Mouse (Mus musculus) forebrain, embryonic 10.5 days (tissue): ENCODE results near the gene Olfr692. TPM values are rescaled to one million over a fixed set of nuclear protein-coding genes. Genes with fewer than 3 reads are reported as not detected.

Source experiments
- DNase-seq: peaks from one replicate; pipeline ENCODE4 v3.0.0-alpha.2; 2017; ENCODE audit warnings: low spot score; ENCODE audit errors: extremely low spot score
- H3K27ac ChIP-seq: fragments of 300-500 bp; sonication (generic); 2 replicates; pipeline ENCODE4 v1.5.1; 2016; ENCODE audit warnings: mild to moderate bottlenecking
- H3K27me3 ChIP-seq: fragments of 300-500 bp; sonication (generic); 2 replicates; pipeline ENCODE4 v1.6.1; 2016; ENCODE audit warnings: mild to moderate bottlenecking; ENCODE audit not compliant: poor library complexity, severe bottlenecking
- H3K36me3 ChIP-seq: fragments of 300-500 bp; sonication (generic); replicated peaks from 2 replicates; pipeline ENCODE4 v1.6.1; 2016; ENCODE audit warnings: mild to moderate bottlenecking, moderate library complexity
- H3K4me1 ChIP-seq: fragments of 300-500 bp; sonication (generic); 2 replicates; pipeline ENCODE4 v1.6.1; 2016
- H3K4me3 ChIP-seq: fragments of 300-500 bp; sonication (generic); 2 replicates; pipeline ENCODE4 v1.5.1; 2016; ENCODE audit warnings: mild to moderate bottlenecking, moderate library complexity
- H3K9me3 ChIP-seq: fragments of 300-500 bp; sonication (generic); 2 replicates; pipeline ENCODE4 v1.6.1; 2016; ENCODE audit warnings: mild to moderate bottlenecking, moderate library complexity
- WGBS: fragments of 180-500 bp; shearing (Covaris S2); methylation state at CpG from one replicate; pipeline ENCODE4 v1.1.7; 2016; 5-methylcytosine and 5-hydroxymethylcytosine counted together
- polyA plus RNA-seq: library from polyadenylated mRNA; unstranded; fragments of >200 nt; fragmentation: Nextera tagmentation; extraction: Ambion mirVana; gene quantifications from 2 replicates; pipeline ENCODE4 v1.2.1, GENCODE M21; 2016

Gene Olfr692
- polyA plus RNA-seq, 1 experiment from 2014 or later, result not detected

DNA sequence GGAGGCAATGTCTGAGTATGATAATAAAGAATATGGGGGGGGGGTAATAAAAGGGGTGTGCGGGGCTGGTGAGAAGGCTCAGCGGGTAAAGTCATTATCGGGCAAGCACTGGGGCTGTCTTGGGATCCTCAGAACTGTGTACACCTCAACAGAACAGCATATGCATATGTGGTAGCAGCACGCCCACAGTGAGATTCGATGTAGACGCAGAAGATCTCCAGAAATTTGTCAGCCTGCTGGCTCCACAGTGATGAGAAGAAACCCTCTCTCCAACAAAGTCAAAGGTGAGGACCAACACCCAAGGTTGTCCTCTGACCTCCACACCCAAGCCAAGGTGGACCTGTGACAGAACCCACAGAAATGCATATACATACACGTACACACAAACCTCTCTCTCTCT lies 48.5 kb downstream of the Olfr692 start:
- Histone ChIP-seq H3K4me3 (no peak overlapping the region), H3K36me3 (no peaks in the 10 kb centered on the region), H3K27me3 (no peaks in the 10 kb centered on the region), H3K27ac (no peak overlapping the region), H3K4me1 (no peaks in the 10 kb centered on the region), H3K9me3 (no peaks in the 10 kb centered on the region)
- DNase-seq, result no peak
- 93% methylated on average over 7 of the region's 7 CpGs for WGBS

DNA sequence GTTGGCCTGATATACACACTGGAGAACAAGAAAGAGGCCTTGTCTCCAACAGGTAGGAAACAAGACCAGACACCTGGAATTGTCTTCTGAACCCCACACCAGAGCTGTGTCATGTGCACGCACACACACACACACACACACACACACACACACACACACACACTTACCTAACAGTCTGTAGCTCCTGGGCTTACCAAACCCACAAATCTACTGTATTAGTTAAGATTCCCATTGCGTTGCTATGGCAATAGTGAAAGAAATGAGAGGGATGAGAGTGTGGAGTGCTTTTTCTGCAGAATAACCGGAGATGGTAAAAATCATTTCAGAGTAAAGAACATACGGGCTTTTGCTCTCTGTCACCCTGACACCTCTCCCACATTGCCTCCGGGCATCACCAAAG lies 50.1 kb downstream of the Olfr692 start:
- H3K9me3 ChIP-seq, result no peaks in the 10 kb centered on the region
- H3K27ac ChIP-seq, result no peak overlapping the region
- H3K36me3 ChIP-seq, result no peaks in the 10 kb centered on the region
- DNase-seq, result no peak
- no peaks in the 10 kb centered on the region for H3K27me3 ChIP-seq
- H3K4me3 ChIP-seq, result no peak overlapping the region
- H3K4me1 ChIP-seq, result no peaks in the 10 kb centered on the region
- 92% methylated on average over 5 of the region's 5 CpGs for WGBS

Other genes starting within 250 kb of the Olfr692 start
- not detected in 2 replicates for gene Olfr683, start 221.2 kb upstream of the Olfr692 start, polyA plus RNA-seq
- gene Olfr684, start 204.6 kb upstream of the Olfr692 start, polyA plus RNA-seq, result not detected in 2 replicates
- gene Olfr685, start 182.2 kb upstream of the Olfr692 start, polyA plus RNA-seq, result not detected in 2 replicates
- gene Olfr686, start 160.7 kb upstream of the Olfr692 start, polyA plus RNA-seq, result not detected in 2 replicates
- not detected in 2 replicates for gene Olfr688, start 80.1 kb upstream of the Olfr692 start, polyA plus RNA-seq
- gene Olfr689, start 57.1 kb upstream of the Olfr692 start, polyA plus RNA-seq, result not detected in 2 replicates
- not detected in 2 replicates for gene Olfr690, start 34.1 kb upstream of the Olfr692 start, polyA plus RNA-seq
- 0.11 TPM in 1 of 2 replicates, not detected in the other for gene Olfr691, start 26.0 kb upstream of the Olfr692 start, polyA plus RNA-seq
- gene Gm5901, start 6.8 kb downstream of the Olfr692 start, polyA plus RNA-seq, result not detected in 2 replicates
- gene Fam160a2, start 31.8 kb downstream of the Olfr692 start, polyA plus RNA-seq, result 45.0 and 47.5 TPM in 2 replicates
- 0.06 and 0.09 TPM in 2 replicates for gene Cnga4, start 36.3 kb downstream of the Olfr692 start, polyA plus RNA-seq
- gene Cckbr, start 57.5 kb downstream of the Olfr692 start, polyA plus RNA-seq, result 0.53 and 0.69 TPM in 2 replicates
- 16.9 and 17.8 TPM in 2 replicates for gene Cavin3, start 114.1 kb downstream of the Olfr692 start, polyA plus RNA-seq
- gene Smpd1, start 186.1 kb downstream of the Olfr692 start, polyA plus RNA-seq, result 29.0 and 29.7 TPM in 2 replicates
- gene Apbb1, start 213.4 kb downstream of the Olfr692 start, polyA plus RNA-seq, result 105 and 106 TPM in 2 replicates
- gene Hpx, start 231.9 kb downstream of the Olfr692 start, polyA plus RNA-seq, result 0.33 TPM in 1 of 2 replicates, not detected in the other